Mouse (Mus musculus) lung, adult 2 months (tissue): ENCODE data around the gene Zfp658. TPM values are rescaled to one million over a fixed set of nuclear protein-coding genes. Genes with fewer than 3 reads are reported as not detected.

Experiments
- DNase-seq: peaks from one replicate; pipeline ENCODE4 v3.0.0; 2022
- H3K4me1 ChIP-seq: fragments of 200-500 bp; 2 replicates; pipeline ENCODE4 v1.6.1; 2011; ENCODE audit warnings: low read length; ENCODE audit not compliant: control insufficient read depth, insufficient read depth
- H3K4me3 ChIP-seq: fragments of 200-500 bp; replicated peaks from 2 replicates; pipeline ENCODE3; 2011; ENCODE audit warnings: low read depth, mild to moderate bottlenecking, control low read depth, low read length; ENCODE audit errors: extremely low read depth
- CTCF ChIP-seq: fragments of 200-500 bp; IDR thresholded peaks from 2 replicates; pipeline ENCODE4 v1.5.1; 2011; ENCODE audit warnings: mild to moderate bottlenecking, low read length, control low read depth; ENCODE audit not compliant: insufficient read depth
- POLR2A ChIP-seq: fragments of 200-500 bp; IDR thresholded peaks from 2 replicates; pipeline ENCODE4 v1.6.1; 2011; ENCODE audit warnings: low read depth, mild to moderate bottlenecking, control low read depth, low read length, borderline replicate concordance; ENCODE audit errors: extremely low read depth
- WGBS: fragments of 180-500 bp; shearing (Covaris S2); methylation state at CpG from one replicate; pipeline ENCODE4 v1.1.7; 2018; 5-methylcytosine and 5-hydroxymethylcytosine counted together
- polyA plus RNA-seq: library from polyadenylated mRNA; depleted of rRNA; stranded (reverse); fragments of >200 nt; gene quantifications from 2 replicates; pipeline ENCODE4 v1.2.3, GENCODE M21; 2012

The Zfp658 gene
- polyA plus RNA-seq, 1 experiment, result 1.8 TPM

GRCm38 (mm10) chr7:43563300-43563699, 1.2 kb downstream of the Zfp658 start:
- WGBS, result 28% methylated on average over 6 of the region's 6 CpGs
- H3K4me3 ChIP-seq, result peak overlapping the region; percentile 35
- TF ChIP-seq POLR2A (no peak), CTCF (no peak)
- peaks cover 6% of the 10 kb centered on the region for H3K4me1 ChIP-seq
- DNase-seq, result no peak

GRCm38 (mm10) chr7:43571216-43571615, 9.2 kb downstream of the Zfp658 start:
- WGBS, result 91% methylated on average over 2 of the region's 2 CpGs
- DNase-seq, result no peak
- TF ChIP-seq POLR2A, result no peak
- TF ChIP-seq CTCF, result no peak
- H3K4me1 ChIP-seq, result no peaks in the 10 kb centered on the region
- no peak overlapping the region for H3K4me3 ChIP-seq

GRCm38 (mm10) chr7:43579440-43580171, 17.6 kb downstream of the Zfp658 start, which contains the start of gene Zfp719:
Gene Zfp719, plus strand, starts transcription at chr7:43579610.
- H3K4me1 ChIP-seq, result peaks cover 3% of the 10 kb centered on the region; the same call in 1 of the 2 replicates
- DNase-seq, result peak; percentile 80
- WGBS, result under 1% methylated on average over 37 of the region's 37 CpGs
- TF ChIP-seq POLR2A (peak; percentile 78; the same call in 1 of the 2 replicates), CTCF (no peak)
- H3K4me3 ChIP-seq, result peak within 1 kb of the TSS; percentile 93

- no peak for DNase-seq
- WGBS, result 45% methylated on average over 5 of the region's 5 CpGs
- TF ChIP-seq POLR2A (no peak), CTCF (no peak)
- Histone ChIP-seq H3K4me3 (no peak overlapping the region), H3K4me1 (peaks cover 3% of the 10 kb centered on the region; the same call in 1 of the 2 replicates)
These were observed 18.5 kb downstream of the Zfp658 start for GRCm38 (mm10) chr7:43580526-43580925.

- TF ChIP-seq POLR2A, result no peak
- TF ChIP-seq CTCF, result no peak
- no peak for DNase-seq
- 91% methylated on average over 5 of the region's 5 CpGs for WGBS
These were observed 22.7 kb downstream of the Zfp658 start for GRCm38 (mm10) chr7:43584790-43585189.

GRCm38 (mm10) chr7:43601884-43602283, 39.8 kb downstream of the Zfp658 start:
- no peak for DNase-seq
- no peak overlapping the region for H3K4me3 ChIP-seq
- WGBS, result 35% methylated on average over 5 of the region's 5 CpGs
- TF ChIP-seq CTCF (no peak), POLR2A (no peak)
- H3K4me1 ChIP-seq, result no peaks in the 10 kb centered on the region

More at GRCm38 (mm10) chr7:43584790-43585189, 22.7 kb downstream of the Zfp658 start:
- no peak overlapping the region for H3K4me3 ChIP-seq
- H3K4me1 ChIP-seq, result peaks cover 3% of the 10 kb centered on the region; the same call in 1 of the 2 replicates

- no peaks in the 10 kb centered on the region for H3K4me1 ChIP-seq
- 12% methylated on average over 41 of the region's 41 CpGs for WGBS
- peak; percentile 38 for DNase-seq
- H3K4me3 ChIP-seq, result peak within 1 kb of the TSS; percentile 29
- TF ChIP-seq CTCF (no peak), POLR2A (no peak)
These were observed 45.1 kb downstream of the Zfp658 start, which contains the start of gene Zfp819 for GRCm38 (mm10) chr7:43606896-43607742. Gene Zfp819, plus strand, starts transcription at chr7:43607169.

- Histone ChIP-seq H3K4me1 (no peaks in the 10 kb centered on the region), H3K4me3 (no peak overlapping the region)
- WGBS, result 25% methylated on average over 5 of the region's 5 CpGs
- TF ChIP-seq CTCF (no peak), POLR2A (no peak)
- DNase-seq, result no peak
These were observed 45.8 kb downstream of the Zfp658 start for GRCm38 (mm10) chr7:43607743-43608287.

- no peak overlapping the region for H3K4me3 ChIP-seq
- H3K4me1 ChIP-seq, result no peaks in the 10 kb centered on the region
- TF ChIP-seq POLR2A (no peak), CTCF (no peak)
- no peak for DNase-seq
- 63% methylated on average over 7 of the region's 7 CpGs for WGBS
These were observed 46.3 kb downstream of the Zfp658 start for GRCm38 (mm10) chr7:43608316-43608824.

- DNase-seq, result no peak
- Histone ChIP-seq H3K4me1 (no peaks in the 10 kb centered on the region), H3K4me3 (no peak overlapping the region)
- 81% methylated on average over 14 of the region's 14 CpGs for WGBS
- no peak for TF ChIP-seq POLR2A
- TF ChIP-seq CTCF, result no peak
These were observed 51.9 kb downstream of the Zfp658 start for GRCm38 (mm10) chr7:43613816-43614551.
